Mouse (Mus musculus) kidney, adult 18-20 months (tissue): ENCODE results near the gene Trpv6.

Source experiments
- DNase-seq: peaks from one replicate; pipeline ENCODE4 v3.0.0; 2021

The Trpv6 gene

DNA sequence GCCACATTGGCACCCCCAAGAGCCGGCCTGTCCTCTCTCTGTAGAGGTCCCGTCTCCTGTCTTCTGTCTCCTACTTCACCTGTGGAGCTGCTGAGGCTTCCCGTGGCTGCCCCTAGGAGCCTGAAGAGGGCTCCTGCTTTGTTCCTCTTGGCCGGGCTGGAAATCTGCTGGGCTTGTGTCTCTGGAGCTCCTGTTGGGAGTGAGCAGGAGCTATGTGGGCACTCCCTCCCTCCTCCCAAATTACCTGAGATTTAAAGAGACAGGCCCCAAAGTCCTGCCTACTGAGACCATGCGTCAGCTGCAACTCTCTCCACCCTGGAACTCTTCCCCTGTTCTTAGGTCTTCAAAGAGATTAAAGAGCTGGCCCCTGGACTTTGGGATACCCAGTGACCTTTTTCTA, at the start of gene Trpv6:
Gene Trpv6, minus strand, starts transcription at position 228 of the 400 bp plus-strand sequence.
- DNase-seq: no peak

DNA sequence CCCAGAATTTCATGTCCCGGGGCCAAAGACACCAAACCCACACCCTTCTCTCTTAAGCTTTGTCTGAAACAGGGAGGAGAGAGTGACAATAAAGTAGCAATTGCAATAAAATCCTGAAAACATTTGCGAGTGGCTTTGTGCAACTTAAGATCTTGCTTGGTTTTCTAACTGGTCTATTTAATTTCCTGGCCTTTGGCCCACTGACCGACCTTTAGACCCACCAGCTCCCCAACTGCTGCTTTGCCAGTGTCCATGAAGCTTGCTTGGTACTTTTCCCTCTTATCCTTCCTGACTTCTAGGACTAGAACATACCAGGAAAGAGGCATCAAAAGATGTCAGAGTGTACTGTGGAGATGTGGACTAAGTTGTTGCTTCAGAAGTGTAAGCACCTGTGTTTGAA, 49.4 kb upstream of the Trpv6 start:
- DNase-seq: peak; percentile 32

DNA sequence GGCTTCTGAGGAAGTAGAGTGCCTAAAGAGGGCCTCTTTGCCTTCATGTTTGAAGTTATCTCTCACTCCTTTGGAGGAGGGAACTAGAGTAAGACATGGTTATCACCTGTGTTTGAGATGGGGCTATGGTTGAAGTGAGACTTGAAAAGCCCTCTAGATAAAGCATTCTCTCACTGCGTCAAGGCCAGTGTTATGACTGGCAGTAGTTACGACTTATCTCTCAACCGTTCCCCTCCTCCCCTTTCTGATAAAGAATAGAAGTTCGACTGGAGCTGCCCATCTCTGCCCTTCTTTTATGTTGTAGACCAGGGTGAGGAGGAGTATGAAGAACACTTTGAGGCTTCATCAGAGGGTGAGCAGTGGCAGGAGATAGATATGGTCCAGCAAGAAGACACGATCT, 48.7 kb upstream of the Trpv6 start:
- DNase-seq: no peak

DNA sequence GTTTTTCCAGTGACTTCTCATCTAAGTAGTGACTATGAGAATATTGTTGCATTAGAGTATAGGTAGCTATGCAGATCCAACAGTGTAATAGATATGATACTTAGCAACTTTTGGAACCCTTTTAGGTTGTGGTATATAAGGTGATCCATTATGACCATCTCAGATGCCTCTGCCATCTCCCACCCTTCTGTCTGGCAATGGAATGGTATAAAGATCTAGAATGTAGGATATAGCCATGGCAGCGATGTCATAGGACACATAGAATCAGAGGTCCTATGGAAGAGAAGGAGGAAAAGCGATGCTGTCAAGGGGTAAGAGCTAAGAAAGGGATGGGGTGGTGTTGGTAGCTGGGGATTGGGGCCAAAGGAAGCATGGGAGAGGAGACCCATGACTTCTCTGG, 47.9 kb upstream of the Trpv6 start, which contains the start of gene Llcfc1:
Gene Llcfc1, plus strand, starts transcription at position 301 of the 400 bp plus-strand sequence.
- DNase-seq: no peak

DNA sequence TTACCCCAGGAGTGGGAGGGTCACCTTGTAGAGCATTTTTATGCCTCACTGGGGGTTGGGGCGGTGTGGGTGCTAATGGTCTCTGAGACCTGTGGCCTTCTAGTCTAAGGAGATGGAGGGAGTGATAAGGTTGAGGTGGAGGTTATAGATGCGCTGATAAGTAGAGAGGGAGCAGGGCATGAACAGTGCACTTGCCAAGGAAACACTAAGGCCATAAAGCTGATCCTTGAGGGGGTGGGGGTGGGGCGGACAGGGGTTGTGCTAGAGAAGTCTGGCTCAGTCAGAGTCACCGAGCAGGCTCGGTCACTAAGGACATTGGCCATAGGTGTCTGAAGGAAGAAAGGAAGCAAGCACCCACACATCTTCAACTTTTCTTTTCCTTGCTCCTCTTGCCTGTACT, 45.5 kb upstream of the Trpv6 start:
- no peak for DNase-seq

DNA sequence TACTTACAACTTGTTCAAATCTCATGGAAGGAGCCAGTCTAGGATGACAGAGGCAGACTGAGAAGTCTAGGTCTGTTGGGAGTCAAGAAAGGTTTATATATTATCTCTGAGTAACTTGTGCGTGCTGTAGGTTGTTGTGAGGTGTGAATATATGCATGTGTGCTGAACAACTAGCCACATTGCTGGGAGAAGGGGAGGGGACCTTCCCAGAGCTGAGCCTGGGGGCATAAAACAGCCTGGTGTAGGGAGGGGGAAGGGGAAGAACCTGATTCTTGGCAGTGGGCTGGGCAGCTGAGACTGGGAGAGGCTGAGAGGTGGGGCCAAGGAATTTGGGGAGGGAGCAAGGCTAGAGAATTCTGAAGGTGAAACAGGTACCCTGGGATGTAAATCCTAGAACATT, 44.5 kb upstream of the Trpv6 start, which contains the start of gene Trpv5:
Gene Trpv5, minus strand, starts transcription at position 101 of the 400 bp plus-strand sequence.
- DNase-seq: no peak

DNA sequence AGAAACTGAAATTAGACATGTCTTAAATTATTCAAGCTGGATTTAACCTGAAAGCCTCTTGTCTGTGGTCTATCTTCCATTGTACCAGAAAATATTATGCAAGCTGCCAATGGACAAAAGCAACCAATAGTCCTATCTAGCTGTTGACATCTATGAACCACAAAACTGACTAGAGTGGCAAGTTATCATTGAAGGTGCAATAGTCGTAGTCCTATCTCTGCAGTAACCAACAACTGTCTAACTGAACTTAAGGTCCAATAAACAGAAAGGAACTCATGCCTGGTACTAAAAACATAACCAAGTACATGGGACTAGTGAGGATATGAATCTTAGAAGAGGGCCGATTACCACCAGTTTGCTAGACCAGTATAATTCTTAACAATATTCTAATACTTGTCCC, 40.3 kb upstream of the Trpv6 start:
- no peak for DNase-seq

DNA sequence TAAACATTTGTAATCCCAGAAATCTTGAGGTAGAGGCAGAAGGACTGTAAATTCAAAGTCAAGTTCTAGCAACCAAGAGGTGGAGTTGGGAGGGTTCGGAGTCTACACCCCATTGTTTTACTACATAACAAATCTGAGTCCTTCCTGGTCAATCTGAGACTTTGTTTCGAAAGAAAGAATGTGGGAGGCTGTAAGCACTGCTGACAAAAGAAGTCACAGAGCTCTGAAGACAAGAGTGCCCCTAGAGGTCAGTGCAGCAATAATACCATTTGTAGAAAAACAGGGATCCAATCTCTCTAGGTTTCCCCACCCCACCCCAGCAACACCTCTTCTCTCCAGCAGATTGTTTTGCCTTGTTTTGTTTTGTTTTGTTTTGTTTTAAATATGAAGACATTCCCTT, 26.1 kb upstream of the Trpv6 start:
- DNase-seq: no peak

DNA sequence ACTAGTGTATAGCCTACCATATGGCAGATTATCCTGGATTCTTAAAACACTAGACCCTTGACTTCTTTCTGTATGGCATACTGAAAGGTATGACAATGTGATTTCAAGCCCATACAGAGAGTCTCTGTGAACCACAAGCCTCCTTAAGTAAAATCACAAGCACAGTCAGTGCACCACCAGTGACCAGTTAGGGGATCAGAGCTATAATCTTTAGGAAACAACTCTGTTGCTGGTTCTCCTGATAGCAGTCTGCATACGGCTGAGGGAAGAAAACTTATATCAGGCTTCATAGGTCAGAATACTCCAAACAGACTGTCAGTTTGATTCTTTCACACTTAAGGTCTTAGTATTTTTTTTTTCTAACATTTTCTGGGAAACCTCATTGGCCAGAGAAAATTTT, 22.3 kb upstream of the Trpv6 start:
- DNase-seq: no peak

DNA sequence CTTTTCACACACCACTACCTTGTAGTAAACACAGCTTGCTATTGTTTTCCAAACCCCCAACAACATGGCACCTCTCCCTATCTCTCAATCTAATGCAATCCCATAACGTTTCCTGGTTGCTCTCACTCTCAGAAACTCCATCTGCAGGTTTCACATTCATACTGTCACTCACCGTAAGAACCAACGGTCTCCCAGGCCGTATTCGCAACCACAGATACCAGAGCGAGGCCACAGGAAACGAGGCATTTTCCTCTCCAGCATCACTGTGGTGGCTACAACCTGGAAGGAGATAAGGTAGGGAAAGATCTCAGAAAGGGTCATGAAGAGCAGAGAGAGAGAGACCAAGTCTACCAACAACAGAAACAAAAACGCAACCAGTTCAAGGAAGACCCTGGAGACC, 18.4 kb upstream of the Trpv6 start:
- no peak for DNase-seq

DNA sequence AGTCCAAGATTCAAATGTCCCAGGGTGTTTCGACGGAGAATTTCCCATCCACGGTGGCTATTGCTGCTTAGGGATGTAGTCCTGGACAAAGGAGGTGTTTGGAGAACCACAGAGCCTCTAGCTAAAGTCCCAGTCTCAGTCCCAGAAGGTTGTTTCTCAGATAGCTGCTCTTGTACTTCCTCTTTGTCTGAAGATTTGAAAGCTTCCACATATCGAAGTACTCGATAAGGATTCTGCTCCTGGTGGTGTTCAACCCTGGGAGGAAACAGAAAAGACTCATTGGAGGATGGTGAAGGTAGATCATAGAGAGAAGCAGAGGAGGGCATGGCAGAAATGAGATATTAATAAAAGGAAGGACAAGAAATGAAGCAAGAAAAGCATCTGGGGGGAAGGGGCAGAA, 17.0 kb upstream of the Trpv6 start:
- no peak for DNase-seq

DNA sequence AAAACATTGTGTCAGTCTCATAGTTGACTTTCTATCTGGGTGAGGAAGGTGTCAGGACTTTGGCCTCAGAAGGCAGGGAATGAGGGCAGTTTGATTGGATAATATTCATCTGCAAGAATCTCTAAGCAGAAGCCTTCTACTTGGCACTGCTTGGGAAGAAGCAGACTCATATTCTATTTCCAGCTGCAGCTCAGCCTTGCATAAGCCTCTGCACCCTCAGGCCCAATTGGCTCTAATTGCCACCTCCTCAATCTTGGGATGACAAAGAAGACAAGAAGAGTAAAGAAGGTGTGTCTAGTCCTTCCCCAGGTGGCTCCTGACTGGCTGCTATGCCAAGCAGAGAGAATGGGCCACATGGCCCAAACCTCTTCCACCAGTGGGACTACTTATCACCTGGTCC, 10.5 kb upstream of the Trpv6 start:
- DNase-seq: no peak

DNA sequence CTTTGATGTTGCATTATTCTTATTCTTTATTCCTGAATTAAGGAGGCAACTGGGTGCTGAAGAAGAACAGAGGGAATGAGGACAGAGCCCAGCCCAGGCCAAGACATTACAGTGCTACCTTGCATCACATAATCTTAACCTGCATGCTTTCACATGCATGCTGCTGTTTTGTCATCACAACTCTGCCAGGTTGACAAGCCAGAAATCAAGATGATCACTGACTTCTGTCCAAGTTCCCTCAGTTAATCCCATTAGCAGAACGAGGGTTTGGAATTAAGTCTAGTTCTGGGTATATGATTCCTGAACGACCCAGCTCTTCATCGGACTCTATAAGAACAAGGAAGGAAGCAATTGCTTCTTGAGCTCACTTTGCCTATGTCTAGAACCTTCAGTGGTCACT, 10.0 kb upstream of the Trpv6 start:
- no peak for DNase-seq

DNA sequence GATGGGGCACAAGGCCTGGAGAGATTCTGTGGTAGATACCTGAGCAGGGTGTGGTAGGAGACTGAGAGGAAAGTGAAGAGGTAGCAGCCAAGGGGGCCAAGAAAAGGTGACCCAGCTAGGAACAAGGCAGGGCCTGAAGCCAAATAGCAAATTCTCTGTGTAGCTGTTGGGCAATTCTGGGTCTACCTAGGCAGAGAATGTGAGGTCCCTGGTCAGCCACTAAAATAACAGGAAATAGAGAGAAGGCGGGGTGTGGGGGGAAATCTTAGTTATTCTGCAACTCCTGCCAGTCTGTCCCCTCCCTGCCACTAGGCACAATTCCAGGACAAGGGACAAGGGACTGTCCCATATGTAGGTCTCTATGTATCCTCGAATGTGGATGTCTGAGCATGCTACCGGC, 7.0 kb upstream of the Trpv6 start:
- DNase-seq: no peak

DNA sequence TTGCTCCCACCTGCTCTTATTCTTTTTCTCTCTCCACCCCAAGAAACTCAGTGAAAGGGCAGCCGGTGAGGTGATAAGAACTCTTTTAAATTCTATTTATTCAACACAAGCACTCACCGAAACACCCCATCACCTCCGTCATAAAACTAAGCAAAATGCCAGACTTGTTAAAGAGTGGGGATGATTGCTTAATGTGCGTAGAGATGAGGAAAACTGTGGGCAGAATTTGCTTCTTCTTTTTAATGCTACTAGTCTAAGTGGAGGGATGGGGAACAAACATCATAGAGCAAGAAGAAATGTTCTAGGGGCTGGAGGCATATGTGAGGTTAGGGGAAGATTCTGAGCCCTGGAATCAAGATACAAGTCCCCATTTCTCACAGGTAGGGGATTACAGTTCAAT, 6.6 kb upstream of the Trpv6 start:
- no peak for DNase-seq

DNA sequence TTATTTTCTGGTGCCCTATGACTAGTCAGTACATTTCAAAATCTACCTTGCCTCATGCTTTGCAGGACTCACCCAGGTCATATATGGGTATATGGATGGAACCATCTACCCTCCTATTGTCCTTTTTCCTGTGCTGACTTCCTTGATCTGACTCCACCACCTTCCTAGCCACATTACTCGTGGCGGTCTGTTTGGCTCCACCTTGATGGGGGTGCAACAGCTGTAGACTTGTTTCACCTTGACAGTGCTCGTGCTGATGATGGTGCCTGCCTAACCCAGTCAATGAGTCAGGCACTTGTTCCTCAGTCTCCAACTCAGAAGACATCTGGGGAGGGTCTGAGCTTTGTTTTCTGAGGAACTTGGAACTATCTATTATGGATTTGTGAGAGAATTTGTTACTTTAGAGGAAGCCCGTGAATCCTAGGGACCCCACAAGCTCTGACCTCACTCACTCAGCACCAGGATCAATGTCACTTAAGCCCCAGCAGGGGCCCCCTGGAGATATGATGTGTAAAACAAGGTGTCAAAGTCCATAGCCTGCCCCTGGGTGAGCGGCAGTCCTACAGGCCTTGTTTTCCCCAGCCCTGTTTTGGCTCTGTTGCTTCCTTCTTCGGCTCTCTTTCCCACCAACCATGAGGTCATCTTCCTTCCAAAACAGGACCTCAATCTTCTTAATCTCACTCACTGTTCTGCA, 5.1 kb upstream of the Trpv6 start:
- DNase-seq: no peak

DNA sequence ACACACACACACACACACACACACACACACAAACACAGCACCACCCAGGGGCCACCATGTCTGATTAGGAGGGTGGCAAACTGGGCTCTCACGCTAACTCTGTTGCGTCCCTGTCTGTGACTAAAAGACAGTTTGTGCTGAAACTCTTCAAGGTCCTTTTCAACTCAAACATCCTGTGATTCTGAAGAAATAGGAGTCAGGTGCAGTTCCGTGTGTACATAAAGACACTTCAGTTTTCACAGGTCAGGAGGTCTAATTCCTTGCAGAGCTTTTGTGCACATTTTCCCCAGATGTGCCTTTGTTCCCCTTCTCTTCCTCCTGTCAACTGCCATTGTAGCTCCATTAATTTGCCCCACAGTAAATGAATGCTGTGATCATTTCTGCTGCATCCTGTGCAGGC, 4.2 kb upstream of the Trpv6 start:
- DNase-seq: no peak

DNA sequence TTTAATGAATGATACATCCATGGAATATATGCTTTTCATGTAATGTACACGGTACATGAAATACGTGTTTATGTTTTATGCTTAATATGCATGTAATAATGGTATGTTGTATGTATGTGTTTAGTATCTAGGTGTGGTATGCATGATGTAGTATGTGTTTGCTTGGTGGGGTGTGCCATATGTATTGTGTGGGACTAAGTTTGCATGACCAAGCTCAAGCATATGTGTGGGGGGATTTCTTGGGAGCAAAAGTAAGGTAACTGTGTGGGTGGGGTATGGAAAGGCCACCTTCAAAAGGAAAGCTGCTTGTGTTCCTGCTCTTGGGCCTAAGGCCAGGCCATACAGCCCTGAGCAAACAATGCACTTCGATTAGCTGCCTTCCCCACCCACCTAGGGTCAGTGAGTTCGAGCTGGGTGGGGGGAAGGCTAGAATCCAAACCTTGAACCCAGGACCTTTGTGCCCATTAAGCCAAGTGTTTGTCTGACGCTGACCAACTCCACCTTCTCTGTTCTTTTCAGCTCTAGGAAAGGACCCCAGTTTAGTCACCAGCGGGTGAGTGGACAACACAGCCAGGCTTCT, 1.8 kb upstream of the Trpv6 start:
- no peak for DNase-seq

DNA sequence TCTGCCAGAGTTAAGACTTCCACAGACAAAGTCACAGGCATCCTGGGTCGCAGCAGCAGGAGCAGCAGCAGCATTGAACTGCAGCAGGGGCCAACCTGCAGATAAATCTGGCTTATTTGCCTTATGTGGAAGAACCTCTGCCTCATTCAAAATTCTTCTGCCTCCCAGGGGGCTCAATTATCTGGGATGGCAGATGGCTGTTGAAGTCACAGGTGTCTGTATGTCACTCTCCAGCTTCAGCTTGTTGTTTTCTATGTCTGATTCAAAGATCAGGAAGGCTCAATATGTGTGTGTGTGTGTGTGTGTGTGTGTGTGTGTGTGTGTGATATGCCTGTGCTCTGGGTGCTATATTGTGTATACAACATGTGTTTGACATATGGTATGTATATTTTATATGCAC, 1.2 kb upstream of the Trpv6 start:
- no peak for DNase-seq

DNA sequence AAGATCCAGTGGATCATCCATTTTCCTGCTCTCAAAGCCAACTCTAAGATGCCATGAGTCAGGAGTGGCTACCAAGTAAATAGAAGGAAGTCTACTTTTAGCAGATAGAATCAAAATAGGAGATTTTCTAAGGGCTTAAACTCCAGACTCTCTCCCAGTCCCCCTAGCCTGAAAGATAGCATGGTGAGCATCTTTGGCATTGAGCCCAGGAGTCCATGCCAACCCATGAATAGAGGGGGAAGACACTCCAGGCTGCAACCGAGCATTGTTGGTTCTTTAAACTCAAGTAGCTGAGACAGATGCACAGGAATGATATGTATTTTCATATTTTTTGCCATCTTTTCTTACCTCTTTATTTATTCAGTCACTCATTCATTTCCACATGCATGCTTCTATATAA, 994 bp downstream of the Trpv6 start:
- no peak for DNase-seq

DNA sequence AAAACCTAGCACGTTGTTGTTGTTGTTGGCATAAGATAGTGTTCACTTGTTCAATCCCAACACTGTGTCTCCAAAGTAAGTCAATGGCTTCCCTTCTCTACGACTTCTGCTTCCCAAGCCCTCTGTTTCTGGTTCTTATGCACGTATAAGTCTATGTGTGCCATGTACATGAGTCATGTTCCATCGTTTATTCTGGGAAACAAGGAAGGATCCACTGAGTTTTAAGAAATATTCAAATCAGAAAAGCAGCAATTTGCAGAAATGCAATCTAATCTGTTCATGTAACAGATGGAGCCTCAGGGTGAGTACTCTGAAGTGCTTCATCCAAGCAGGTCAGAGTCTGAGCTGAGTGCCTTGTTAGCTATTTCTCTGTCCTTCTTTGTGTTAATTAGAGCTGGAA, 4.7 kb downstream of the Trpv6 start:
- DNase-seq: no peak

DNA sequence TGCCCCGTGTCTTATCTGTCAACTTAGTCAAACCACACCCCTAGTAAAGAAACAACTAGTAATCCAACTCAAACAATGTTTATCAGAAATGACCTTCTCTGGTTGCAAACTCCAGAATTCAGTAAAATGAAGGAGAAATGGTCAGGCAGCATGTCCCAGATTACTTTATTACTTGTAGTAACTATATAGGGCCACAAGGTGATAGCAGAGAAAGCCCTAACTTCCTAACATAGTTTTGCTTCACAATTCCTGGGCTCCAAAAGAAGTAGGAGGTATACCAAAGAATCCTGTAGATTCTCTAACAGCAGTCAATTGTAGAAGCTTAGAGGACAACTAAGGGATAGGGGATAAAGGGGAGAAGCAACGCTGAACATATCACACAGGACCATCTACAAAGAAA, 5.4 kb downstream of the Trpv6 start:
- DNase-seq: no peak

DNA sequence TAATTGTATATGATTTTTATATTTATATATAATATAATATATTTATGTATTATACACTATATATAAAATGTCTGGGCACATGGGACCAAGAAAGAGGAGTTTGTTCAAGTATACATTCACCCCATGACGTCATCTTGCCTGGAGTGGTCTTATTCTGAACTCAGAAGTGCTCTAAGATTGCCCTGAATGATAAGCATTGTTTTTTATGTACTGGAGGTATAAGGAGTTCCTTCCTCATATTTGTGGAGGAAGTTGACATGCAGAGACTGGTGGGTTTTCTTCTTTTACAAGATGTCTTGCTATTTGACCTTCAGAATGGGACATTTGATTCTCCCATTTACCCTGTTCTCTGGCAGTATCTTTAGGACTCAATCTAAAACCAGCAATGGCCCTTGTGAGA, 8.0 kb downstream of the Trpv6 start:
- DNase-seq: no peak

DNA sequence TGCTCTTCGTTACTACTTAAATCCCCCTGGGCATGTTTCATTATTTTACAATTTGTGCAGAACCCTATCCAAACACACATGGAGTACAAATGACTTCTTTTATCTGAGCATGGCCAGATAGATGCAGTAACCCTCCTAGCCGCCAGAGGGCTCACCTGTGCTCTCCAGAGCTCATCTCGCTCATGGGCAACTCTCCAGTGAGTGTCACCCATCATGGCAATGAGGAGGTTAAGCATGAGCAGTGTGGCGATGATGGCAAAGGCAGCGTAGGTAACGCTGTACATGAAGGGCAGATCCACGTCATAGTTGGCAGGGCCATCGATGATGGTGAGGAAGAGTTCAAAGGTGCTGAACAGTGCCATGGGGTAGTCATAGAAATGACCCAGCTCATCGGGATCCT, 13.5 kb downstream of the Trpv6 start:
- DNase-seq: peak; percentile 21
